Mouse (Mus musculus): ENCODE measurements around the gene Nfe2l3. TPM values are rescaled to one million over a fixed set of nuclear protein-coding genes. Genes with fewer than 3 reads are reported as not detected.
A peak's percentile ranks its signal among the peaks of the same experiment; 100 is the strongest.

Nfe2l3 gene
- total and polyA plus RNA-seq, 3 experiments, result 0.14 to 0.17 TPM; not detected in 1

- Histone ChIP-seq H3K27me3 (replicated peaks) (no peaks in the 10 kb centered on the region), H3K9me3 (replicated peaks; ENCODE audit: low read length) (peaks cover 4% of the 10 kb centered on the region), H3K79me2 (replicated peaks; ENCODE audit: control insufficient read depth, extremely low read depth, insufficient read depth, poor library complexity, severe bottlenecking) (no peaks in the 10 kb centered on the region), H3K36me3 (replicated peaks in 1 of 2; ENCODE audit: control insufficient read depth in 1 of 2, insufficient read depth in 1 of 2, low read length in 1 of 2) (no peaks in the 10 kb centered on the region), H3K4me2 (ENCODE audit: insufficient read depth, low read depth, poor library complexity, severe bottlenecking) (no peak overlapping the region), H3K4me3 (replicated peaks in 1 of 3; ENCODE audit: low read depth in 2 of 3, low read length in 2 of 3, poor library complexity in 1 of 3) (no peak overlapping the region), H3K27ac (ENCODE audit: insufficient read depth, low read depth) (no peak overlapping the region), H3K9ac (ENCODE audit: insufficient read depth, low read depth) (no peak overlapping the region), H3K4me1 (ENCODE audit: control insufficient read depth in 1 of 2, insufficient read depth in 2 of 2) (peaks cover 2 to 11% of the 10 kb centered on the region in 2 experiments; a peak in 2 of 4 replicates)
- in situ Hi-C loops (cut with MboI; ENCODE audit: low pct_ligation_motif_present, low pct_unique_long_range_greater_than_20kb, low sequenced_read_pairs) (no loop called here), dilution Hi-C loops (cut with MboI; ENCODE audit: extremely low pct_ligation_motif_present, extremely low pct_unique_long_range_greater_than_20kb, low sequenced_read_pairs) (no loop called here)
- TF ChIP-seq IRF4 (IDR thresholded peaks at IDR 0.05; ENCODE audit: low read depth, low read length) (no peak), USF1 (IDR thresholded peaks at IDR 0.05; ENCODE audit: low read depth, low read length) (peak; percentile 34; the same call in 1 of the 2 replicates), POLR2A (IDR thresholded peaks at IDR 0.05; ENCODE audit: low read depth, low read length) (no peak), USF2 (conservative IDR thresholded peaks at IDR 0.05; ENCODE audit: low read depth, low read length) (peak; percentile 23; the same call in 1 of the 2 replicates)
- no peak for DNase-seq (ENCODE audit: extremely low read depth)
These were observed 65.0 kb downstream of the Nfe2l3 start for GRCm38 (mm10) chr6:51497321-51498111.

DNA sequence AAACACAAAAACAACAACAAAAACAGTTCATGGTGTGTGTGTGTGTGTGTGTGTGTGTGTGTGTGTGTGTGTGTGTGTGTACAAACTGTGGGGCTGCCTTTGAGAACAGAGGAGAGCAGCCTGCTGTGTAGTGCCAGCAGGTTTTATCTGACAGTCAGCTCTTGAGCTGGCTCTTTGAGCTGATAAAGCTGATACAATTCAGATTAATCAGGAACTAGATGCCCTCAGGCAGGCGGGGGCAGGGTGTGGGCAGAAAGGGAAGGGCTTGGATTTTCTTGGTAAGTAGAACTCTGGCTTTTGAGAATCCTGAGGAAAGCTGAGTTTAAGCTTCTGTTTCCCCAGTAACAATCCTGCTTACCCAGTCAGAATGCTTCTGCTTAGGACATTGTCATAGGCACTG lies 73.2 kb downstream of the Nfe2l3 start:
- Histone ChIP-seq H3K4me1 (ENCODE audit: control insufficient read depth in 1 of 2, insufficient read depth in 2 of 2) (peaks cover 0 to 6% of the 10 kb centered on the region in 2 experiments; a peak in 2 of 4 replicates), H3K36me3 (replicated peaks in 1 of 2; ENCODE audit: control insufficient read depth in 1 of 2, insufficient read depth in 1 of 2, low read length in 1 of 2) (no peaks in the 10 kb centered on the region), H3K79me2 (replicated peaks; ENCODE audit: control insufficient read depth, extremely low read depth, insufficient read depth, poor library complexity, severe bottlenecking) (no peaks in the 10 kb centered on the region), H3K4me3 (replicated peaks in 1 of 3; ENCODE audit: low read depth in 2 of 3, low read length in 2 of 3, poor library complexity in 1 of 3) (no peak overlapping the region), H3K9ac (ENCODE audit: insufficient read depth, low read depth) (no peak overlapping the region), H3K27me3 (replicated peaks) (no peaks in the 10 kb centered on the region), H3K4me2 (ENCODE audit: insufficient read depth, low read depth, poor library complexity, severe bottlenecking) (no peak overlapping the region), H3K27ac (ENCODE audit: insufficient read depth, low read depth) (no peak overlapping the region), H3K9me3 (replicated peaks; ENCODE audit: low read length) (peaks cover 4% of the 10 kb centered on the region)
- no peak for DNase-seq (ENCODE audit: extremely low read depth)
- dilution Hi-C loops (cut with MboI; ENCODE audit: extremely low pct_ligation_motif_present, extremely low pct_unique_long_range_greater_than_20kb, low sequenced_read_pairs), result no loop called here
- no peak for TF ChIP-seq KAT2A (IDR thresholded peaks at IDR 0.05; ENCODE audit: insufficient replicate concordance, low read length)
- no peak for TF ChIP-seq EP300 (IDR thresholded peaks at IDR 0.05; ENCODE audit: low read length)
- no peak for TF ChIP-seq UBTF (IDR thresholded peaks at IDR 0.05; ENCODE audit: low read depth, low read length)
- TF ChIP-seq ELF1 (IDR thresholded peaks at IDR 0.05; ENCODE audit: low read depth, low read length), result no peak
- no peak for TF ChIP-seq JUND (conservative IDR thresholded peaks at IDR 0.05; ENCODE audit: low read depth, low read length)
- TF ChIP-seq SMC3 (IDR thresholded peaks at IDR 0.05; ENCODE audit: low read depth, low read length), result no peak
- TF ChIP-seq ZC3H11A (IDR thresholded peaks at IDR 0.05; ENCODE audit: low read depth, low read length), result no peak
- TF ChIP-seq E2F4 (IDR thresholded peaks at IDR 0.05; ENCODE audit: insufficient replicate concordance, low read depth, low read length), result no peak
- no peak for TF ChIP-seq MAX (IDR thresholded peaks at IDR 0.05; ENCODE audit: low read length)
- TF ChIP-seq TCF12 (IDR thresholded peaks at IDR 0.05; ENCODE audit: low read depth, low read length), result no peak
- TF ChIP-seq CHD2 (IDR thresholded peaks at IDR 0.05; ENCODE audit: low read length), result no peak
- no peak for TF ChIP-seq USF2 (conservative IDR thresholded peaks at IDR 0.05; ENCODE audit: low read depth, low read length)
- in situ Hi-C loops (cut with MboI; ENCODE audit: low pct_ligation_motif_present, low pct_unique_long_range_greater_than_20kb, low sequenced_read_pairs), result loop anchor here (5.0 kb wide), 1 partner anchor 72 kb away; no protein-coding TSS in a partner anchor

Measured in CH12.LX (cell line).